Mouse (Mus musculus): ENCODE measurements at regions not wholly inside any gene's neighbourhood (a gene's known extent, or its start where the extent isn't known, plus 50 kb on each side); places are given as distances from the start of the nearest gene placed in this dataset.
"Not testable (repeated sequence)": the region's sequence is repeated elsewhere in the genome, so short reads cannot be mapped to it uniquely, and the experiment has no call there.

- H3K27ac ChIP-seq (ENCODE audit: low read depth, low read length), result no peak overlapping the region
- DNase-seq (ENCODE audit: low spot score), result no peak
- H3K9ac ChIP-seq (ENCODE audit: low read depth, low read length), result no peak overlapping the region
- H3K4me2 ChIP-seq, result no peak overlapping the region
- H3K27me3 ChIP-seq (replicated peaks; ENCODE audit: control insufficient read depth, insufficient read depth, low read length), result no peaks in the 10 kb centered on the region
- no peak for ATAC-seq (replicated peaks; ENCODE audit: low FRiP score)
- no peaks in the 10 kb centered on the region for H3K36me3 ChIP-seq (ENCODE audit: control insufficient read depth, insufficient read depth, low read length)
- no peak overlapping the region for H3K4me3 ChIP-seq (ENCODE audit: low read depth, low read length)
- H3K9me3 ChIP-seq (ENCODE audit: control insufficient read depth, low read length), result no peaks in the 10 kb centered on the region
- 45% methylated on average over 1 of the region's 1 CpGs for WGBS
- no peaks in the 10 kb centered on the region for H3K4me1 ChIP-seq (replicated peaks; ENCODE audit: control insufficient read depth, insufficient read depth, low read length)
Measured at GRCm38 (mm10) chr14:86069329-86069728, 1071.7 kb downstream of the Diaph3 start.

- ATAC-seq (replicated peaks; ENCODE audit: low FRiP score) (no peak), DNase-seq (ENCODE audit: low spot score) (no peak)
- H3K4me1 ChIP-seq (replicated peaks; ENCODE audit: control insufficient read depth, insufficient read depth, low read length), result no peaks in the 10 kb centered on the region
- no peaks in the 10 kb centered on the region for H3K36me3 ChIP-seq (ENCODE audit: control insufficient read depth, insufficient read depth, low read length)
- H3K4me2 ChIP-seq, result no peak overlapping the region
- H3K4me3 ChIP-seq (ENCODE audit: low read depth, low read length), result no peak overlapping the region
- 81% methylated on average over 1 of the region's 1 CpGs for WGBS
- no peak overlapping the region for H3K27ac ChIP-seq (ENCODE audit: low read depth, low read length)
- H3K9ac ChIP-seq (ENCODE audit: low read depth, low read length), result no peak overlapping the region
- no peaks in the 10 kb centered on the region for H3K27me3 ChIP-seq (replicated peaks; ENCODE audit: control insufficient read depth, insufficient read depth, low read length)
- no peaks in the 10 kb centered on the region for H3K9me3 ChIP-seq (ENCODE audit: control insufficient read depth, low read length)
Measured at GRCm38 (mm10) chr14:86067743-86068142, 1073.3 kb downstream of the Diaph3 start.

DNA sequence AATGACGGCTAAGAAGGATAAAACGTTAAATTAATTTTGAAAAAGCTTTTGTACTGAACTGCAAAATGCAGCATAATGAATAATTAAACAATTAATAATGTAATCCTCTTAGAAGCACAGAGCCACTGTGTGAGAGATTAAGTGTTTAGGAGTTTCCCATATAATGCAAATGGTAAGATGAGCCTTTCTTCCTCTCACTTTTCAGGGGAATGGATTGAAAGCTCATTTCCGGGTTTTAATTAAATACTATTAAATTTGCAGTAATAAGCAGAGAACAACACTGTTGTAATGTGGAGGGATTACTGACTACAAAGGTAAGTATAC lies 1077.5 kb downstream of the Diaph3 start:
- no peak for DNase-seq (ENCODE audit: low spot score)
- Histone ChIP-seq H3K36me3 (ENCODE audit: control insufficient read depth, insufficient read depth, low read length) (no peaks in the 10 kb centered on the region), H3K4me2 (no peak overlapping the region), H3K27me3 (replicated peaks; ENCODE audit: control insufficient read depth, insufficient read depth, low read length) (no peaks in the 10 kb centered on the region), H3K9me3 (ENCODE audit: control insufficient read depth, low read length) (no peaks in the 10 kb centered on the region), H3K4me3 (ENCODE audit: low read depth, low read length) (no peak overlapping the region), H3K9ac (ENCODE audit: low read depth, low read length) (no peak overlapping the region), H3K27ac (ENCODE audit: low read depth, low read length) (no peak overlapping the region), H3K4me1 (replicated peaks; ENCODE audit: control insufficient read depth, insufficient read depth, low read length) (no peaks in the 10 kb centered on the region)
- 85% methylated on average over 3 of the region's 3 CpGs for WGBS
- no peak for ATAC-seq (replicated peaks; ENCODE audit: low FRiP score)

GRCm38 (mm10) chr14:86062885-86063619 lies 1078.0 kb downstream of the Diaph3 start:
- ATAC-seq (replicated peaks; ENCODE audit: low FRiP score), result no peak
- Histone ChIP-seq H3K4me3 (ENCODE audit: low read depth, low read length) (no peak overlapping the region), H3K36me3 (ENCODE audit: control insufficient read depth, insufficient read depth, low read length) (no peaks in the 10 kb centered on the region), H3K9ac (ENCODE audit: low read depth, low read length) (no peak overlapping the region), H3K4me2 (no peak overlapping the region), H3K9me3 (ENCODE audit: control insufficient read depth, low read length) (no peaks in the 10 kb centered on the region), H3K4me1 (replicated peaks; ENCODE audit: control insufficient read depth, insufficient read depth, low read length) (no peaks in the 10 kb centered on the region), H3K27ac (ENCODE audit: low read depth, low read length) (no peak overlapping the region), H3K27me3 (replicated peaks; ENCODE audit: control insufficient read depth, insufficient read depth, low read length) (no peaks in the 10 kb centered on the region)
- no peak for DNase-seq (ENCODE audit: low spot score)
- 79% methylated on average over 11 of the region's 11 CpGs for WGBS

DNA sequence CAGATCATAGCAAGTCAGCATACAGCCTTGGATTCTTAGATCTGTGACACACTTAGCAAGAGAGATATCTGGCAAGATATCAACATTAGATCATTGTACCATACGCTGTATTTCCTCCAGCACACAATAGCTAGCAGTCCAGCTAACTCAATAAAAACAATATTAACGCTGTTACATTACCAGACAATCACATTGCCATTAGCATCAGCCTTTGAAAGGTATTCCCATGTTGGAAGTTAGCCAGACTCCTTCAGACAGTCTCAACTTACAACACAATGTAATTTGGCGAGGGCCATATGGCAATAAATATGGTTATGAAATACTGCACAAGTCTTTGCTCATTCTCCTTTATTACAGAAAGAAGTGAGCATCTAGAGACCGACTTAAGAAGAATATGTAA lies 1084.0 kb downstream of the Diaph3 start:
- H3K9ac ChIP-seq (ENCODE audit: low read depth, low read length), result no peak overlapping the region
- H3K4me3 ChIP-seq (ENCODE audit: low read depth, low read length), result no peak overlapping the region
- DNase-seq (ENCODE audit: low spot score), result no peak
- no peak overlapping the region for H3K4me2 ChIP-seq
- no peak for ATAC-seq (replicated peaks; ENCODE audit: low FRiP score)
- no peaks in the 10 kb centered on the region for H3K4me1 ChIP-seq (replicated peaks; ENCODE audit: control insufficient read depth, insufficient read depth, low read length)
- WGBS, result 81% methylated on average over 4 of the region's 4 CpGs
- no peak overlapping the region for H3K27ac ChIP-seq (ENCODE audit: low read depth, low read length)
- no peaks in the 10 kb centered on the region for H3K9me3 ChIP-seq (ENCODE audit: control insufficient read depth, low read length)
- H3K27me3 ChIP-seq (replicated peaks; ENCODE audit: control insufficient read depth, insufficient read depth, low read length), result no peaks in the 10 kb centered on the region
- no peaks in the 10 kb centered on the region for H3K36me3 ChIP-seq (ENCODE audit: control insufficient read depth, insufficient read depth, low read length)

GRCm38 (mm10) chr14:86054668-86055067 lies 1086.4 kb downstream of the Diaph3 start:
- 79% methylated on average over 1 of the region's 1 CpGs for WGBS
- ATAC-seq (replicated peaks; ENCODE audit: low FRiP score), result no peak
- Histone ChIP-seq H3K9me3 (ENCODE audit: control insufficient read depth, low read length) (no peaks in the 10 kb centered on the region), H3K27me3 (replicated peaks; ENCODE audit: control insufficient read depth, insufficient read depth, low read length) (no peaks in the 10 kb centered on the region), H3K4me3 (ENCODE audit: low read depth, low read length) (no peak overlapping the region), H3K27ac (ENCODE audit: low read depth, low read length) (no peak overlapping the region), H3K9ac (ENCODE audit: low read depth, low read length) (no peak overlapping the region), H3K4me1 (replicated peaks; ENCODE audit: control insufficient read depth, insufficient read depth, low read length) (no peaks in the 10 kb centered on the region), H3K36me3 (ENCODE audit: control insufficient read depth, insufficient read depth, low read length) (no peaks in the 10 kb centered on the region), H3K4me2 (no peak overlapping the region)
- DNase-seq (ENCODE audit: low spot score), result no peak

- H3K4me3 ChIP-seq (ENCODE audit: low read depth, low read length), result no peak overlapping the region
- H3K27me3 ChIP-seq (replicated peaks; ENCODE audit: control insufficient read depth, insufficient read depth, low read length), result no peaks in the 10 kb centered on the region
- DNase-seq (ENCODE audit: low spot score) (no peak), ATAC-seq (replicated peaks; ENCODE audit: low FRiP score) (no peak)
- no peaks in the 10 kb centered on the region for H3K9me3 ChIP-seq (ENCODE audit: control insufficient read depth, low read length)
- no peaks in the 10 kb centered on the region for H3K4me1 ChIP-seq (replicated peaks; ENCODE audit: control insufficient read depth, insufficient read depth, low read length)
- no peak overlapping the region for H3K4me2 ChIP-seq
- no peaks in the 10 kb centered on the region for H3K36me3 ChIP-seq (ENCODE audit: control insufficient read depth, insufficient read depth, low read length)
- no peak overlapping the region for H3K27ac ChIP-seq (ENCODE audit: low read depth, low read length)
- no peak overlapping the region for H3K9ac ChIP-seq (ENCODE audit: low read depth, low read length)
Measured at GRCm38 (mm10) chr14:86029401-86029800, 1111.6 kb downstream of the Diaph3 start.

DNA sequence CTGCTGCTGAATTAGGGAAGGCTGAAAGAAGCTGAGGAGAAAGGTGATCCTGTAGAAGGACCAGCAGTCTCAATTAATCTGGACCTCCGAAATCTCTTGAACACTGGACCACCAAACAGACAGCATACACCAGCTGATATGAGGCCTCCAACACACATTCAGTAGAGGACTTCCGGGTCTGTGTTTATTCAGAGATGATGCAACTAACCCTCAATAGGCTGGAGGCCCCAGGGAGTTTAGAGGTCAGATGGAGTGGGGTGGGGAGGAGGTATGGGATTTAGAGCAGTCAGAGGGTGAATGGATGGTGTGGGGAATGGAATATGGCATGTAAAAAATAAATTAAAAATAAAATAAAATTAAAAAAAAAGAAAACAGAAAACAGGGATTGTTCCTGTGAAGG lies 1123.4 kb downstream of the Diaph3 start:
- not testable (repeated sequence) for ATAC-seq (replicated peaks; ENCODE audit: low FRiP score); H3K4me3 ChIP-seq (ENCODE audit: low read depth, low read length); H3K27ac ChIP-seq (ENCODE audit: low read depth, low read length); H3K36me3 ChIP-seq (ENCODE audit: control insufficient read depth, insufficient read depth, low read length); DNase-seq (ENCODE audit: low spot score); H3K9me3 ChIP-seq (ENCODE audit: control insufficient read depth, low read length); H3K4me2 ChIP-seq; H3K9ac ChIP-seq (ENCODE audit: low read depth, low read length); H3K4me1 ChIP-seq (replicated peaks; ENCODE audit: control insufficient read depth, insufficient read depth, low read length); H3K27me3 ChIP-seq (replicated peaks; ENCODE audit: control insufficient read depth, insufficient read depth, low read length)
- 62% methylated on average over 2 of the region's 2 CpGs for WGBS

All from liver, embryonic 11.5 days (tissue).